Mouse (Mus musculus) midbrain, embryonic 16.5 days (tissue): ENCODE data around the gene Gm14459. TPM values are rescaled to one million over a fixed set of nuclear protein-coding genes. Genes with fewer than 3 reads are reported as not detected.
"Not testable (repeated sequence)": the region's sequence is repeated elsewhere in the genome, so short reads cannot be mapped to it uniquely, and the experiment has no call there.

Experiments used
- ATAC-seq: fragments of 200-750 bp; cut with Nextera tagmentation; 2 replicates; pipeline ENCODE4 v1.8.0; 2017; ENCODE audit warnings: moderate TSS enrichment
- H3K27ac ChIP-seq: fragments of 300-500 bp; sonication (generic); 2 replicates; pipeline ENCODE4 v1.5.1; 2014; ENCODE audit warnings: mild to moderate bottlenecking, low read length, mixed read lengths
- H3K27me3 ChIP-seq: fragments of 300-500 bp; sonication (generic); 2 replicates; pipeline ENCODE4 v1.6.1; 2014; ENCODE audit warnings: low read depth, low read length, mixed read lengths; ENCODE audit not compliant: control insufficient read depth, insufficient read depth
- H3K36me3 ChIP-seq: fragments of 300-500 bp; sonication (generic); 2 replicates; pipeline ENCODE4 v1.6.1; 2014; ENCODE audit warnings: mild to moderate bottlenecking, low read length, moderate library complexity, mixed read lengths; ENCODE audit not compliant: control insufficient read depth, insufficient read depth
- H3K4me1 ChIP-seq: fragments of 300-500 bp; sonication (generic); 2 replicates; pipeline ENCODE4 v1.6.1; 2014; ENCODE audit warnings: mild to moderate bottlenecking, low read length, mixed read lengths; ENCODE audit not compliant: control insufficient read depth, insufficient read depth
- H3K4me2 ChIP-seq: fragments of 300-500 bp; sonication (generic); 2 replicates; pipeline ENCODE4 v1.6.1; 2014; ENCODE audit warnings: mild to moderate bottlenecking, low read length, mixed read lengths
- H3K4me3 ChIP-seq: fragments of 300-500 bp; sonication (generic); 2 replicates; pipeline ENCODE4 v1.5.1; 2014; ENCODE audit warnings: low read depth, mild to moderate bottlenecking, low read length, moderate library complexity, mixed read lengths
- H3K9ac ChIP-seq: fragments of 300-500 bp; sonication (generic); 2 replicates; pipeline ENCODE4 v1.6.1; 2014; ENCODE audit warnings: low read depth, low read length, mixed read lengths
- H3K9me3 ChIP-seq: fragments of 300-500 bp; sonication (generic); replicated peaks from 2 replicates; pipeline ENCODE4 v1.6.1; 2014; ENCODE audit warnings: mild to moderate bottlenecking, low read length, mixed read lengths; ENCODE audit not compliant: control insufficient read depth, poor library complexity, severe bottlenecking
- WGBS: fragments of 180-500 bp; shearing (Covaris S2); extraction: QIAGEN DNeasy Blood & Tissue Kit; methylation state at CpG from one replicate; pipeline ENCODE4 v1.1.7; 2014; 5-methylcytosine and 5-hydroxymethylcytosine counted together
- polyA plus RNA-seq: library from polyadenylated mRNA; unstranded; fragments of >200 nt; fragmentation: Nextera tagmentation; extraction: Ambion mirVana; gene quantifications from 2 replicates; pipeline ENCODE4 v1.2.1, GENCODE M21; 2015

The Gm14459 gene
- not detected in 2 replicates for polyA plus RNA-seq

DNA sequence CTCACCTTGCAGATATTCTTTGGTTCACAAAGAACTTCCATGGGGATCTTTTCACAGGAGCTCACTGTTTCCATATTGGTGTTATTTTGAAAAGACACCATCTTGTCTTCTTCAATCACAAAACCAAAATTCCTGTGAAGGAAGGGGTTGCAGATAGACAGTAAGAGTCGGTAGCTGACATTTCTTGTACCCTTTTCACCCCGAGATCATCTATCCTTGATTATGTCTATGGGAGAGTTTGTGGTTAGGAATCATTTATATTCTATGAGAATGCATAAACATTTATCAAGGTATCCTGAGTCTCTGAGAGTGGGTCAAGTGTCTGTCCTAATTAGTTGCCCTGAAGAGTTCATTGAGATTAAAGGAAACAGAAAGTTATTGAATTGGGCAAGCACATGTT lies at the start of gene Gm14459:
TSS of gene Gm14459 (minus strand) at position 101 of the 400 bp plus-strand sequence.
- H3K4me3 ChIP-seq: no peak within 1 kb of the TSS
- WGBS: 89% methylated on average over 2 of the region's 2 CpGs
- no peak within 1 kb of the TSS for H3K9ac ChIP-seq
- H3K36me3 ChIP-seq: no peaks in the 10 kb centered on the region
- ATAC-seq: no peak
- H3K27ac ChIP-seq: no peak within 1 kb of the TSS
- H3K9me3 ChIP-seq: no peaks in the 10 kb centered on the region
- H3K4me1 ChIP-seq: no peaks in the 10 kb centered on the region
- H3K4me2 ChIP-seq: no peak within 1 kb of the TSS
- no peaks in the 10 kb centered on the region for H3K27me3 ChIP-seq

DNA sequence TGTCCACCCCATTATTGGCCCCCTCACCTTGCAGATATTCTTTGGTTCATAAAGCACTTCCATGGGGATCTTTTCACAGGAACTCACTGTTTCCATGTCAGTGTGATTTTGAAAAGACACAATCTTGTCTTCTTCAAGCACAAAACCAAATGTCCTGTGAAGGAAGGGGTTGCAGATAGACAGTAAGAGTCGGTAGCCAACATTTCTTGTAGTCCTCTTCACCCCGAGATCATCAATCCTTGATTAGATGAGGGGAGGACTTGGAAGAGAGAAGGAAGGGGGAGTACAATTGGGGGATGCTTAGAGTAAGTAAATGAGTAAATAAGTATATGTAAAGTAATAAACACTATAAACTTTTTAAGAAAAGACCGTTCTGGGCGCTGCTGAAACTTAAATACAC lies 23.4 kb upstream of the Gm14459 start, which contains the start of gene Ssxb6:
TSS of gene Ssxb6 (minus strand) at position 101 of the 400 bp plus-strand sequence.
- not testable (repeated sequence) for ATAC-seq, H3K4me1 ChIP-seq, H3K4me3 ChIP-seq, H3K9me3 ChIP-seq, H3K9ac ChIP-seq, H3K27me3 ChIP-seq, H3K4me2 ChIP-seq, H3K27ac ChIP-seq, H3K36me3 ChIP-seq
- WGBS: 77% methylated on average over 4 of the region's 4 CpGs

Other genes with a start within 250 kb of the Gm14459 start
- not detected in 2 replicates for gene Ssxb10, start 197.5 kb downstream of the Gm14459 start, polyA plus RNA-seq
- gene Ssxb9, start 158.0 kb downstream of the Gm14459 start, polyA plus RNA-seq: not detected in 2 replicates
- not detected in 2 replicates for gene Ssxb1, start 111.6 kb downstream of the Gm14459 start, polyA plus RNA-seq
- gene Ssxb2, start 63.2 kb downstream of the Gm14459 start, polyA plus RNA-seq: not detected in 2 replicates
- not detected in 2 replicates for gene Ssxb6, start 23.3 kb upstream of the Gm14459 start, polyA plus RNA-seq
- not detected in 2 replicates for gene Ssxb3, start 66.9 kb upstream of the Gm14459 start, polyA plus RNA-seq
- not detected in 2 replicates for gene Ssxb8, start 165.9 kb upstream of the Gm14459 start, polyA plus RNA-seq
- not detected in 2 replicates for gene Ssx9, start 223.5 kb upstream of the Gm14459 start, polyA plus RNA-seq